Mouse (Mus musculus) 3T3-L1 (cell line): ENCODE results near the gene Stk35.
A peak's percentile ranks its signal among the peaks of the same experiment; 100 is the strongest.

ENCODE experiments used
- DNase-seq: peaks from one replicate; pipeline ENCODE4 v3.0.0-alpha.2; 2015; ENCODE audit warnings: low read depth, low spot score

Gene Stk35

DNA sequence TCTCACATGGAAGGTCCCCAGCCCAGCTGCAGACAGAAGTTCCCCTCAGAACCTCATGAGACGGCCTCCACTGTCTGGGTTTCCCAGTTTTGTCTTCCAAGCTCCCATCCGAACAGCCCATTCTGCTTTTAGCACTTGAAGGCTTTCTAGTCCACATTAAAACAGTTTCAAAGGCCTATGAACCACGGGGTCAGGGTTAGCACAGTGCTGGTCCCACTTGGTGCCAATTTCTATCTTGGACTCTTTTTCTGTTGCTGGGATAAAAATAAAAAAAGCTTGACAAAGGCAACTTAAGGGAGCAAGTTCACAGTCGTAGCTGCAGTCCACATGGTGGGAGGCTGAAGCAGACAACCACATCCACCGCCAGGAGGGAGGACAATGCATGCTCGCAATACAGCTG, 34.6 kb downstream of the Stk35 start:
- DNase-seq, result no peak

DNA sequence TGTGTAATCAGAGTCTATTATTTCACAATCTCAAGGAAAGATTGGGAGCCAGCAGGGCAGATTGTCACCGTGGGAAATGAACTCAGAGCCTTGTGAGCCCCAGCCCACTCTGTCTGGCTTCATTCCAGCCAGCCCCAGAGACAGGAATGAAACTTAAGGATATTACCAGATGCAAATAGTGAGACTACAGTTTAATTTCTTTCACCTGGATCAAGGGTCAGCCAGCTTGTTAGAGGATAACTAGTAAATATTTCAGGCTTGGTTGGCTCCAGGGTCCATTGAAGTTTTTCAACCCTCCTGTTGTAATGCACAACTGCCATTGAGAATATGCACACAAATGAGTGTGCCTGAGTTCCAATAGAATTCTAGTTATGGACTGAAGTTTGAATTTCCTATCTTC, 36.6 kb downstream of the Stk35 start:
- DNase-seq, result no peak

DNA sequence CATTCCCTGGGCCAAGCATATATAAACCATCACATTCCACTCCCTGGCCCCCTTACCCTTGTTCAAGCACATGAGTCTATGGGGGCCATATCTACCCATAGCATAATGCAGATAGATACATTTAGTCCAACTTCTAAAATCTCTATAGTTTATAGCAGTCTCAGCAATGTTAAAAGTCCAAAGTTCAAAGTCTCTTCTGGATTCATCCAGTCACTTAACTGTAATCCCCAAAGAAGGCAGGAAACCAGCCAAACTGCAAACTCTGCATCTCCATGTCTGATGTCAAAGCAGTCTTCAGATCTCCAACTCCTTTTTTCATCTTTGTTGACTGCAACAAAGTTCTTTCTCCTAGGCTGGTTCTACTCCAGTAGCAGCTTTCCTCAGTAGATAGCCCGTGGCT, 38.0 kb downstream of the Stk35 start:
- no peak for DNase-seq

DNA sequence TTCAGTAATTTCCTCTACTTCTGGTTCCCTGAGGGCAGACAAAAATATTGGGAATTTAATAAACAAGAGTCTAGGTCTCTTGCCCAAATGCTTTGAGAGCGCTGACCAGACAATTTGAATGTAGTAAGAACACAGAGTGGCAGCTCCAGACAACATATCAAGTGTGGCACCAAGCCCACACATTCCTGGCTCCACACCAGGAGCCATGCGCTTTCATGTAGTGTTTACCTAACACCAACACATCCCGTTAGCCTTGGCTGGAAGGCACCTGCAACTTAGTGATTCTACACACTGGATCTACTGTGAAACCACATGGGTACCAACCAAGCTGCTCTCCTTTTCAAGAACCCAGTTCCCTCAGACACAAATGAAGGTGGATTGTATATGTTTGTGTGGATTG, 45.5 kb downstream of the Stk35 start:
- DNase-seq, result no peak

DNA sequence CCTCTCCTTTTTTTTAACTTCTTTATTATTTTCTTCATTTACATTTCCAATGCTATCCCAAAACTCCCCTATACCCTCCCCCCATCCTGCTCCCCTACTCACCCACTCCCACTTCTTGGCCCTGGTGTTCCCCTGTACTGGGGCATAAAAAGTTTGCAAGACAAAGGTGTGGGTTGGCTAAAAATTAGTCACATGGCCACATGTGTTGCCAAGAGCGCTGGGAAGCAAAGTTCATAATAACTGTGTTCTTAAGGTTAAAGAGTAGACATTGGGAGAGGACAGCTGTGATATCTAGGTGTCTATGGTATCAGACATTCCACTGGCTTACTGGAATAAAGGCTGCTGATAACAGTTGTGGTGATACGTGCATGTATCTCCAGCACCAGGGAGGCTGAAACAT, 46.2 kb downstream of the Stk35 start:
- DNase-seq, result no peak

DNA sequence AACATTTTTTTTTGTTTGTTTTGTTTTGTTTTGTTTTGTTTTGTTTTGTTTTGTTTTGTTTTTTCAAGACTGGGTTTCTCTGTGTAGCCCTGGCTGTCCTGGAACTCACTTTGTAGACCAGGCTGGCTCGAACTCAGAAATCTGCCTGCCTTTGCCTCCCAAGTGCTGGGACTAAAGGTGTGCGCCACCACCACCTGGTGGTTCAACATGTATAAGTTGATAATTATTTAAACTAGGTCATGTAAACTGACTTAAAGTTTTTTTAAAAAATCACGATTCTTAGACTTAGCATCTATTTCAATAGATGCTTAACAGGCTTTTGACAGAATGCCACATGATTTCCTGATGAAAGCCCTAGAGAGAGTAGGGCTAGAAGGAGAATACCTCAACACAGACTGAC, 48.8 kb downstream of the Stk35 start:
- DNase-seq, result peak; percentile 35

DNA sequence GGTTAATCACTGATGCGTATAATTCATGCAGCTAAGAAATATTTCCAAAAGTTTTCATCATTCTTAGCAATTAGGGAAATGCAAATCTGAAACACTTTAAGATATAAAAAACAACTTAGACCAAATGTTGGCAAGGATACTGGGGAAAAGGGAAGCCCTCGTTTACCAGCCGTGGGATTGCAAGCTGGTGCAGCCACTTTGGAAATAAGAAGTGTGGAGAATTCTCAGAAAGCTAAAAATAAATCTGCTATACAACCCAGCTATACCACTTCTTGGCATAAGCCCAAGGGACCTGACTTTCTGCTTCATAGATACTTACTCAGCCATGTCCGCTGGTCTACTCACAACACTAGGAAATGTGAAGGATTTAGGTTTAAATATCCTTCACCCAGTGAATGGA, 51.2 kb downstream of the Stk35 start:
- no peak for DNase-seq

DNA sequence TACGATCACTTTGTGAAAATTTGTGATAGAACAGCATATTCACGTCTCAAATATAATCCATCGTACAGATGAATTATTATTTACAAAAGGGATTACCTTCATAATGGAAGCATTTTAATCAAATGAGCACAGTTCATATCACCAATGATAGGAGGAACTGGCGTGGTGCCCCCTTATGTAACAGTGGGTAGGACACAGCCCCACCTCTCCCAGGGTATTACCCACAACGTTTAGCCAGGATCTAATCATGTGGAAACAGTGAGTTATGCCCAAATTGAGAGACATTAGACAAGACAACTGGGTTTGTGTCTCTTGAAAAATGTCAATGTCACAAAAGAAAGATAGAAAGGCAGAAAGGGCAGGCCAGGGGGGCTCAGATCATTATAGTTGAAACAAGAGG, 62.9 kb downstream of the Stk35 start:
- DNase-seq, result no peak

DNA sequence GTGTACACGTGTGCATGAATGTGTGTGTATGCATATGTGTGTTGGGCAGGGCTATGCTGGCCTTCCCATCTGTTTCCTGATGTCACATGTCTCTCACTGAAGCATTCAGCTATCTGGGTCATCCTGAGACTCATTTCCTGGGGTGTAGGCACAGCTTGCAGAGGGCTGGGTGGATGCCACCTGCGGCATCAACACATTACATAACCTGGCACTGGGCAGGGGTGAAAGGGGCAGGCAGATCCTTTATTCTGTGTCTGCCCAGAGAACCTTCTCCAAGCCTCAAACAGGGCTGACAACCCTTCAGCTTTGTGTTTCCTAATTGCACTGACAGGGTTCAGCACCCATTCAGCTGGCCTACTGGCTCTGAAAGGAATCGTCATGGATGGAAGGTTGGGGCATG, 64.6 kb downstream of the Stk35 start:
- no peak for DNase-seq

DNA sequence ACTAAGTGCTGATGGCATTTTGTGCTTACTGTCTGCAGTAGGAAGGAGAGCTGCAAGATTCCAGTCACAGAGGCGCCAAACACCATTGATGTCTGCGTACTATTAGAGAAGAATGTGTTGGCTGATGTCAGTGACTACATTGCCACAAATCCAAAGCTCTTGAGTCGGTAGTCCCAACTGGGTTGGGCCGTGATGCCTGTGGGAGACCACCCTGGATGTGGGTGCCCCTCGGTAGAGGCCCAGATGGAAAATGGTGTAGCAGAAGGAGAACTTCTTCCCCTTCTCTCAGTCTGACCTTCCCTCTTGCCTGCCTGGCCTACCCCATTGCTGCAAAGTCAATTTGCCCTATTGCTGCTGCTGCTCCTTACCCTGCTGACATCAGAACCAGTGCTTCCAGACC, 68.8 kb downstream of the Stk35 start:
- no peak for DNase-seq

DNA sequence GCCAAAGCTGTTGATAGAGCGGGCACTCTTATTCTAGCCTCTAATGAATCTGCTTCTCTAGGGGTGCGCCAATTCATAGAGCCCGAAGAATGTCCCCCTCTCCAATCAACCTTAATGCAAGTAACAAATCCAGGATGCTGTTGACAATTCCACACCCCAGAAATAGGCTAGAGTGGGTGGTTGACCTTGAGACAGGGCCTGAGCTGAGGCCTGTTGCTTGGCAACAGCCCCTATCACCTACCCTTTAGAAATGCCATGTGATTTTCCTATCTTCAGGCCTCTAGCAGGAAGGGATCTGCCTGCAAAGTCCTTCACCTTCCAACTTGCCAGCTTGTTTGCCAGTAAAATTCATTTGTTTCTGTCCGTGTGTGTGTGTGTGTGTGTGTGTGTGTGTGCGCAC, 70.9 kb downstream of the Stk35 start:
- no peak for DNase-seq

DNA sequence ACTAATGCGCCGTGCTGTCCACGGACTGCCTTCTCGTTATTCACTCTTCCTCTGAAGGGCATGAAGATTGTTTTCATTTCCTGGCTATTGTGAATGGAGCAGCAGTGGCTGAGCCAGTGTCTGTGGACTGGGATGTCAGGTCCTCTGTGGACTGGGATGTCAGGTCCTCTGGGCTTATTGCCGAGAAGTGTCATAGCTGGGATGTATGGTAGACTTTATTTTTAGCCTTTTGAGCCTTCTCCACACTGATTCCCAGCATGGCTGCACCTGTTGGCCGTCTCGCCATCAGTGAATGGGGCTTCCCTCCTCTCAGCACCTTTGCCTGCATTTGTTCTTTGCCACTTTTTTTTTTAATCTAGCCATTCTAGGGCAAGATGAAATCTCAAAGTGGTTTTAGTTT, 71.8 kb downstream of the Stk35 start:
- DNase-seq, result no peak

DNA sequence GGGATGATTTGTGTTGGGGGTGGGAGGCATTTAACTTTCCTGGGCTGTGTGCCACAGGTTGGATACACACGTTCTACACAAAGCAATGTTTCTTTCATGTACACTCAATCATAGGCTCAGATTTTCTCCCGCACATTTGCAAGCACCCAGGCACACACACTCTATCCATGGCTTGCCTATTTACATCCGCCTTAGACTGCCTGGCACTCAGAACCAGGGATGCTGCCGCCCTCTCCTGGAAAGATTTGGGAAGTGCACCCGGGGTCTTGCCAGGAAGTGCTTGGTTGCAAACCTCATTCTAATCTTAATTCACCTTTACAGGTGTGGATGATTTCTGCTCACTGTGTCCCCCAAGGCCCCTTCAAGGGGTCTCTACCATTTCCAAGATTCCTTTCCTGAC, 73.2 kb downstream of the Stk35 start:
- peak; percentile 81 for DNase-seq

DNA sequence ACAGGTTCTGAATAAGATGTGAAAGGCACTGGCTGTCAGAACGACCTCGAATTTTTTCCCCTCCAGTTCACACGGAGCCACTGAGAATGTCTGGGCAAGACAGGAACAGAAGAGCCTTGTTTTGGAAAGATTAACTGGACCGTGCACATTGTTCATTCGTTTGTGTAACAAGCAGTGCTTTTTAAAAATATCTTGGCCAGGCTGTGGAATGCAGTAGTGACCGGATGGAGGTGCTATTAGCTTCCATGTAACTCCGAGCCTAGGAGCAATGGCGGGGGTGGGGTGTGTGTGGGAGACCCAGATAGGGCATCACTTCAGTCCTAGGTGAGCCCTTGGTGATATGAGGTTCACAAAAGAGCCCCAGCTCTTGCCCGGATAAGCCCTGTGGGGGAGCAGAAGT, 73.8 kb downstream of the Stk35 start:
- DNase-seq, result no peak

DNA sequence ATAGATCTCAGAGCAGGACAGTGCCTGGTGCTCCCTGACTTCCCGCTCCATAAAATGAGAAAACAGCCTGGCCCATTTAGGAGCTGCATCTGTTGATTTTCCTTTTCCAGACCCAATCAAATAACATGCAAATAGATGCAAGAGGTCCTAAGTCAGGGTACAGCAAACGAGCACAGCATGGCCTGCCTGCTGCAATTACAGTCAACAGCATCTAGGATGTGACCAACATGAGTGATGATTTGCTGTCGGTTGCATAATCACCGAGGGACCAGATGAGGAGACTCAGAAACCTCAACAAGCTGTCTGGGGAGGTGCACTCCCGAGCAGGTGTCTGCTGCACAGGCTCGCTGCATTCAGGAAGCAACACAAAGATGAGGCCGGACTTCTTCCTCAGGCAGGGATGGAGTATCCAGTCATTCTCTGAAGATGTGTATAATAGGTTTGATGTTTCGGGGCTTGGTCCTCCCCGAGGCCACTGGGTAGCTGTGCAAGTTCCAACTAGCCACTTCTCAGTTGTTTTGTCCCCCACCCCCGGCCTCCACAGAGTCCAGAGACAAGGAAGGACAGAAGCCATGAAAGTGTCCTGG, 74.3 kb downstream of the Stk35 start:
- DNase-seq, result no peak

DNA sequence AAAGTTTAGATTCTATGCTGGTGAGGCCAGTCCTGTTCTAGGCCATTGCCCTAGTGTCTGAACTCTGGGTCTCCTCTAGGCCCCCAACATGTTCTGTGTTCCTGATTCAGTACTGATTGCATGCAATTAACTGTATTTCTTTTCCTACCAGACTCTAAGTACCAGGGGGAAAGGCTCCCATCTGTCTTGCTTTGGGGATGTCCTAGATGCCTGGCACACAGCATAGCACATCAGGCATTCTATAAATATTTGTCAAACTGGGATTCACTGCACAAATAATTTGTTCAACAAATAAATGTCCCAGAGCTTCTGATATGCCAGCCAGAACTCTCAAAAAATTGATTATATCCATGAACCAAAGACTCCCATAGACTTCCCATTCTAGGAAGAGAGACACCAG, 76.6 kb downstream of the Stk35 start:
- no peak for DNase-seq

DNA sequence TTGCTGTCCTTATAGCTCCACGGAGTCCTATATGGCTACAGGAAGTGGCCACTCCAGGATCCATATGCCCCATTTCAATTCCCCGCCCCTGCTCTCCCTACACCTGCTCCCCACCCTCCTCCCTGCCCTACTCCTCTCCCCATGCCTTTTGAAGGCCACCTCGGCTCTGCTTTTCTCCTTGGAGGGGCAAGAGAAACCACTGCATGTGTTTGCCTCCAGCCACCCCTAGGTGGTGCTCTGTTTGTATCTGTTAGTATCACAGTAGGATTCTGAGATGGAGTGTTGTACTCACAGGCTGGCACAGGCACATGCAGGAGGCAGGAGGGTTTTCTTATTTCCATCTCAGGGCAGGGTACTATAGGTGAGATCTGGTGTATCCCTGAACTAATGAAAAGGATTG, 79.5 kb downstream of the Stk35 start:
- DNase-seq, result peak; percentile 59

DNA sequence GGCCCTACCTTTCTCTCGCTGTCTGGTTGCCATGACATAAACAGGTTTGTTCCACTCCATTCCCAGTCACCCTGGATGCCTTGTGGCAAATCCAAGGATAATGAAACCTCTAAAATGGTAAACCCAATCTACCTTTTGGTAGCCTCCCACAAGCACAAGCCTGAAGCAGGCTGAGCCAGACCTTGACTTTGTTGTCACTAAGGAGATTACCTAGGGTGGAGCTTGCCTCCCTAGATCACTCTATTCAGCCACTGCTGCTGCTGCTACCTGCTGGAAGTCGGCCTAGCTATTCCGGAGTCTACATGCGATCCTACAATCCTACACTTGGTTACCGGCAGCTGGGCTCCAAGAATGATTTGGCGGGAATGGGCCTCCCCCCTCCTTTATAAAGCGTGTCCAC, 79.9 kb downstream of the Stk35 start:
- DNase-seq, result no peak

DNA sequence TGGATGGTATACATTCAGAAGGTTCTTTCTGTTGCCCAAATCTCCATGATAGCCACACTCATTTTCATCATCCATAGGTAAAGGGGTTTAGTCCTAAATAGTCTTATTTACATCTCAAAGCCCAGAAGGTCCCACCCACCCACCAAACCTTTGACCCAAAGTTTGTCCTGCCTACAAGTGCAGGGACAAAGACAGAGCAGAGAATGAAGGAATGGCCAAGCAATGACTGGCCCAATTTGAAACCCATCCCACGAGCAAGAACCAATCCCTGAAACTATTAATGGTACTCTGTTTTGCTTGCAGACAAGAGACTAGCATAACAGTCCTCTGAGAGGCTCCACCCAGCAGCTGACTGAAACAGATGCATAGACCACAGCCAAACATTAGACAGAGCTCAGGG, 81.6 kb downstream of the Stk35 start:
- no peak for DNase-seq
